ENCODE assay signal across 8 mouse cellular contexts in genomic region chr7:60487839-60488454, GRCm38 (mm10).
DNase-seq lines count a peak whose midpoint lies in the region; ATAC-seq and TF ChIP-seq lines count a peak whose summit lies in the region.
"Not testable (repeated sequence)": the region's sequence is repeated elsewhere in the genome, so short reads cannot be mapped to it uniquely, and the experiment has no call there.

No protein-coding gene starts in this region.

- not testable (repeated sequence) for TF ChIP-seq EP300 in MEL (IDR thresholded peaks at IDR 0.05; ENCODE audit: low read depth in 1 of 2, low read length in 2 of 2); heart, postnatal 0 days (IDR thresholded peaks at IDR 0.05; ENCODE audit: low read depth); liver, embryonic 14.5 days (IDR thresholded peaks at IDR 0.05; ENCODE audit: low read depth)

- TF ChIP-seq RAD21 in MEL (IDR thresholded peaks at IDR 0.05; ENCODE audit: low read depth, low read length), result peak; percentile 33

- ATAC-seq in forebrain, embryonic 12.5 days (ENCODE audit: low FRiP score), result 0 out of 2 replicates have a peak, but pooled peaks have one; percentile 36
- not testable (repeated sequence) for ATAC-seq in heart, postnatal 0 days (ENCODE audit: insufficient read depth, low read depth); liver, embryonic 14.5 days (ENCODE audit: insufficient read depth)
- ATAC-seq in midbrain, embryonic 12.5 days (ENCODE audit: low FRiP score, low read depth), result peak; percentile 53; the same call in 1 of the 2 replicates

- H3K79me2 ChIP-seq in MEL (ENCODE audit: control insufficient read depth, insufficient read depth, low read length, poor library complexity), result not testable (repeated sequence)

- not testable (repeated sequence) for H3K9me3 ChIP-seq in MEL (replicated peaks; ENCODE audit: insufficient read depth, low read length); forebrain, embryonic 12.5 days; heart, postnatal 0 days (replicated peaks; ENCODE audit: control insufficient read depth, low read length); liver, embryonic 14.5 days (ENCODE audit: control insufficient read depth, low read length); midbrain, embryonic 12.5 days

- H3K4me3 ChIP-seq in MEL (ENCODE audit: control insufficient read depth in 1 of 2, insufficient read depth in 1 of 2, low read depth in 2 of 2, low read length in 2 of 2); cortical plate, adult 2 months (ENCODE audit: insufficient read depth, low read length); forebrain, embryonic 12.5 days (replicated peaks); heart, postnatal 0 days (ENCODE audit: low read depth, low read length); liver, embryonic 14.5 days (ENCODE audit: insufficient read depth in 1 of 2, low read depth in 2 of 2, low read length in 2 of 2); midbrain, embryonic 12.5 days: not testable (repeated sequence)

- TF ChIP-seq CTCF in MEL (IDR thresholded peaks at IDR 0.05 in 2 of 3, conservative IDR thresholded peaks at IDR 0.05 in 1 of 3; ENCODE audit: control insufficient read depth in 1 of 3, insufficient read depth in 1 of 3, low read depth in 2 of 3, low read length in 3 of 3, poor library complexity in 1 of 3, severe bottlenecking in 1 of 3), result peak in 2 of 3 experiments; percentile 10 to 28; a peak in 1 of 6 replicates
- TF ChIP-seq CTCF in cortical plate, adult 2 months (IDR thresholded peaks at IDR 0.05; ENCODE audit: extremely low read depth, insufficient read depth, low read length), result 0 out of 2 replicates have a peak, but pooled peaks have one; percentile 9
- peak; percentile 46 for TF ChIP-seq CTCF in heart, postnatal 0 days (IDR thresholded peaks at IDR 0.05; ENCODE audit: low read depth)
- TF ChIP-seq CTCF in liver, embryonic 14.5 days (IDR thresholded peaks at IDR 0.05; ENCODE audit: low read depth), result peak; percentile 24; the same call in 1 of the 2 replicates

- 5% methylated on average over 4 of the region's 4 CpGs for WGBS in forebrain, embryonic 12.5 days
- 1% methylated on average over 4 of the region's 4 CpGs for WGBS in heart, postnatal 0 days
- WGBS in liver, embryonic 14.5 days (ENCODE audit: insufficient replicate concordance), result under 1% methylated on average over 4 of the region's 4 CpGs
- WGBS in midbrain, embryonic 12.5 days, result 5% methylated on average over 4 of the region's 4 CpGs

- not testable (repeated sequence) for H3K9ac ChIP-seq in MEL (ENCODE audit: control insufficient read depth, low read depth, low read length, poor library complexity, severe bottlenecking); forebrain, embryonic 12.5 days; heart, postnatal 0 days (replicated peaks; ENCODE audit: low read depth, low read length); liver, embryonic 14.5 days (replicated peaks); midbrain, embryonic 12.5 days (replicated peaks)

- not testable (repeated sequence) for H3K4me2 ChIP-seq in forebrain, embryonic 12.5 days; heart, postnatal 0 days (ENCODE audit: low read depth, low read length); liver, embryonic 14.5 days (ENCODE audit: low read depth); midbrain, embryonic 12.5 days (replicated peaks)

- DNase-seq in MEL (ENCODE audit: low read depth, low spot score); heart, postnatal 0 days (ENCODE audit: low spot score); liver, embryonic 14.5 days (ENCODE audit: low read depth in 3 of 3, low spot score in 3 of 3): not testable (repeated sequence)
- DNase-seq in kidney, adult 9 months, result peak; percentile 22
- peak; percentile 30 for DNase-seq in retina, postnatal 1 day

- H3K4me1 ChIP-seq in MEL (ENCODE audit: control insufficient read depth in 1 of 2, insufficient read depth in 2 of 2, low read length in 2 of 2); cortical plate, adult 2 months (ENCODE audit: control insufficient read depth, insufficient read depth, low read length); forebrain, embryonic 12.5 days; heart, postnatal 0 days (ENCODE audit: control insufficient read depth, insufficient read depth); liver, embryonic 14.5 days (replicated peaks; ENCODE audit: control insufficient read depth in 2 of 2, insufficient read depth in 2 of 2, low read length in 1 of 2); midbrain, embryonic 12.5 days: not testable (repeated sequence)

- H3K36me3 ChIP-seq in MEL (ENCODE audit: control insufficient read depth in 1 of 2, insufficient read depth in 2 of 2, low read length in 2 of 2); forebrain, embryonic 12.5 days (replicated peaks); heart, postnatal 0 days (replicated peaks; ENCODE audit: control insufficient read depth, insufficient read depth, low read length); liver, embryonic 14.5 days (replicated peaks; ENCODE audit: control insufficient read depth, insufficient read depth, low read depth); midbrain, embryonic 12.5 days: not testable (repeated sequence)

- H3K27me3 ChIP-seq in MEL (ENCODE audit: control insufficient read depth in 1 of 2, insufficient read depth in 2 of 2, low read length in 2 of 2); forebrain, embryonic 12.5 days; heart, postnatal 0 days (ENCODE audit: control insufficient read depth, insufficient read depth, low read length); liver, embryonic 14.5 days (ENCODE audit: control insufficient read depth, insufficient read depth, low read length); midbrain, embryonic 12.5 days: not testable (repeated sequence)

- H3K27ac ChIP-seq in MEL (ENCODE audit: control insufficient read depth, low read depth, low read length); cortical plate, adult 2 months (ENCODE audit: insufficient read depth, low read length); forebrain, embryonic 12.5 days; heart, postnatal 0 days (ENCODE audit: low read depth); liver, embryonic 14.5 days; midbrain, embryonic 12.5 days (replicated peaks): not testable (repeated sequence)

- TF ChIP-seq POLR2A in MEL (IDR thresholded peaks at IDR 0.05; ENCODE audit: control insufficient read depth in 1 of 2, insufficient read depth in 1 of 2, low read depth in 1 of 2, low read length in 2 of 2, poor library complexity in 1 of 2); cortical plate, adult 2 months (IDR thresholded peaks at IDR 0.05; ENCODE audit: extremely low read depth, insufficient read depth, low read length): not testable (repeated sequence)

TF ChIP-seq in MEL, 35 proteins besides CTCF, POLR2A, EP300 and RAD21:
- TF ChIP-seq SMC3 (IDR thresholded peaks at IDR 0.05; ENCODE audit: low read depth, low read length), result peak; percentile 30
TF ChIP-seq in MEL: peak in this region for 1; not testable (repeated sequence) for 34.
